24 mouse cellular contexts compared by ENCODE assay signal in genomic region chr5:35579247-35579893, GRCm38 (mm10). TPM values are rescaled to one million over a fixed set of nuclear protein-coding genes. Genes with fewer than 3 reads are reported as not detected.
"Had no signal": no experiment of that assay in that cellular context is flagged by ENCODE, and none has a peak within 500 bp of the region (broad histone marks: within the 10 kb centered on the region; RNA-seq: fewer than 3 reads in every experiment).

No protein-coding gene starts in this region.

- DNase-seq: gastrocnemius, postnatal 14 days; gastrocnemius, postnatal 36 days; heart, adult 18-20 months; heart, postnatal 10 days; heart, postnatal 4 days; kidney, adult 18-20 months; kidney, adult 8-10 months; kidney, postnatal 10 days; kidney, postnatal 25 days; kidney, postnatal 4 days; left cerebral cortex, postnatal 4 days; liver, embryonic 13.5 days had no signal

- H3K27me3 ChIP-seq: hindbrain, embryonic 12.5 days; intestine, embryonic 15.5 days; liver, embryonic 13.5 days had no signal

- H3K36me3 ChIP-seq: heart, embryonic 10.5 days; heart, embryonic 12.5 days; hindbrain, embryonic 10.5 days; hindbrain, embryonic 12.5 days; intestine, embryonic 15.5 days; limb, embryonic 13.5 days; limb, embryonic 15.5 days; liver, embryonic 13.5 days had no signal

- H3K4me3 ChIP-seq: heart, embryonic 10.5 days; heart, embryonic 12.5 days; hindbrain, embryonic 10.5 days; hindbrain, embryonic 12.5 days; intestine, embryonic 15.5 days; layer of hippocampus, adult 2 months; left cerebral cortex, adult 2 months; limb, embryonic 13.5 days; limb, embryonic 15.5 days; liver, embryonic 13.5 days had no signal

- H3K27ac ChIP-seq: heart, embryonic 10.5 days; hindbrain, embryonic 10.5 days; hindbrain, embryonic 12.5 days; hindbrain, embryonic 14.5 days; intestine, embryonic 15.5 days; layer of hippocampus, adult 2 months; left cerebral cortex, adult 2 months; limb, embryonic 13.5 days; limb, embryonic 15.5 days; liver, embryonic 13.5 days had no signal

- H3K9ac ChIP-seq: heart, embryonic 12.5 days; hindbrain, embryonic 12.5 days; hindbrain, embryonic 14.5 days; intestine, embryonic 15.5 days; limb, embryonic 13.5 days; limb, embryonic 15.5 days; liver, embryonic 13.5 days had no signal

- H3K9me3 ChIP-seq: heart, embryonic 10.5 days; heart, embryonic 12.5 days; hindbrain, embryonic 10.5 days; hindbrain, embryonic 12.5 days; intestine, embryonic 15.5 days; limb, embryonic 13.5 days; limb, embryonic 15.5 days; liver, embryonic 13.5 days had no signal

RNA-seq across cellular contexts. Expression of gene Cpz, which starts 53.9 kb away (rescaled TPM):
- total RNA-seq: granulocyte monocyte progenitor cell, adult 5-6 weeks; layer of hippocampus, adult 2 months had no signal
- polyA plus RNA-seq: inflammation-experienced regulatory T-cells, adult 6 months had no signal
